Mouse (Mus musculus): ENCODE measurements around the gene Slc16a10. TPM values are rescaled to one million over a fixed set of nuclear protein-coding genes. Genes with fewer than 3 reads are reported as not detected.

Slc16a10 gene
- polyA plus RNA-seq, 1 experiment from 2014 or later, result 3.8 TPM

DNA sequence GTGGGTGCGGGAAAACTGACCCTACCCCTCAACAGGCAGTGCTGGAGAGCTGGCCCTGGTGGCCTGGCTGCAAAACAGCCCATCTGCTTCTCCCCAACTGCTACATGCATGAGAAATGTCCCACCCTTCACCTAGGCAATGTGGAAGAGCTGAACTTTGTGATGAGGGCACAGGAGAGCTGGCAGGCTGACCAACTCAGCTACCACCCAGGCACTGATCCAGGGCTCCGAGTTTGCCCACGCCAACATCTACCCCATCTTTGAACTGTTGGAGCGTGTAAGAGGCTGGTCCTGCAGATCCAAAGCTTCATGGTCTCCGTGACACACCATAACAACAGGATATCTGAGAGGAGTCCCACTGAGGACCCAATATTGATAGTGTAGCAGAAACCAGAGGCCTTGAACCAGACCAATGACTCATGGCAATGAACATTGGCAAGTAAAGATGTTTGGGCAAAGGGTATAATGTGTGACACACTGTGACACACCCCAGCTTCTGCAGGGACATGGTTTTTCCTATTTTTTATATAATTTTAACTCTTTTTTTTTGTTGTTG, 19.7 kb upstream of the Slc16a10 start:
- Histone ChIP-seq H3K27me3 (ENCODE audit: control insufficient read depth, insufficient read depth, low read length) (no peaks in the 10 kb centered on the region), H3K4me2 (ENCODE audit: low read depth) (no peak overlapping the region), H3K4me1 (ENCODE audit: control insufficient read depth, insufficient read depth, low read length) (no peaks in the 10 kb centered on the region), H3K9me3 (ENCODE audit: control insufficient read depth, low read length) (no peaks in the 10 kb centered on the region), H3K9ac (ENCODE audit: low read length) (no peak overlapping the region), H3K36me3 (ENCODE audit: control insufficient read depth, insufficient read depth, low read length) (no peaks in the 10 kb centered on the region), H3K27ac (ENCODE audit: low read depth, low read length) (no peak overlapping the region), H3K4me3 (ENCODE audit: low read depth, low read length) (no peak overlapping the region)
- ATAC-seq (ENCODE audit: insufficient read depth, low FRiP score, low TSS enrichment) (no peak), DNase-seq (ENCODE audit: low spot score) (no peak)
- 95% methylated on average over 5 of the region's 5 CpGs for WGBS

DNA sequence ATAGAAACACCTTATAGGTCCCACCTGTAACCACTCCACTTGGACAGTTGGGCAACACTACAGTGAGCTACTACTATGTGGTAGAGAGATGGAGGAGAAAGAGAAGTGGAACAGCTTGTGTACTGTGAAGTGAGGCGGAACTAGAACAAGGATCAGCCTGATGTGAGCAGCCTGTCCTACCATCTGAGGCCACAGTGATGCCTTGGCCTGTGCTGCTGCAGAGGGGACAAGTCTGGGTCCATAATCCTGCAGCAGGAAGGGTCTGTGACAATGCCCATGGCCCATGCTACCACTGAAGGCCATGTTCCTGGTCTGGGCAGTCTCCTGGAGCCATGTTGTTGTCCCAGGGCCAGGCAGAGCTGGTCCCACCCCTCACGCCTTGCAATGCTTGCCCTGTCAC, 19.2 kb upstream of the Slc16a10 start:
- H3K27ac ChIP-seq (ENCODE audit: low read depth, low read length), result no peak overlapping the region
- DNase-seq (ENCODE audit: low spot score), result no peak
- H3K4me1 ChIP-seq (ENCODE audit: control insufficient read depth, insufficient read depth, low read length), result no peaks in the 10 kb centered on the region
- no peak overlapping the region for H3K9ac ChIP-seq (ENCODE audit: low read length)
- whole genome bisulfite sequencing, result 89% methylated on average over 2 of the region's 2 CpGs
- H3K4me3 ChIP-seq (ENCODE audit: low read depth, low read length), result no peak overlapping the region
- no peak overlapping the region for H3K4me2 ChIP-seq (ENCODE audit: low read depth)
- no peak for ATAC-seq (ENCODE audit: insufficient read depth, low FRiP score, low TSS enrichment)
- no peaks in the 10 kb centered on the region for H3K9me3 ChIP-seq (ENCODE audit: control insufficient read depth, low read length)
- H3K27me3 ChIP-seq (ENCODE audit: control insufficient read depth, insufficient read depth, low read length), result no peaks in the 10 kb centered on the region
- no peaks in the 10 kb centered on the region for H3K36me3 ChIP-seq (ENCODE audit: control insufficient read depth, insufficient read depth, low read length)

- DNase-seq (ENCODE audit: low spot score), result no peak
- Histone ChIP-seq H3K9ac (ENCODE audit: low read length) (no peak overlapping the region), H3K4me2 (ENCODE audit: low read depth) (no peak overlapping the region), H3K36me3 (ENCODE audit: control insufficient read depth, insufficient read depth, low read length) (no peaks in the 10 kb centered on the region), H3K4me3 (ENCODE audit: low read depth, low read length) (no peak overlapping the region), H3K27ac (ENCODE audit: low read depth, low read length) (no peak overlapping the region), H3K4me1 (ENCODE audit: control insufficient read depth, insufficient read depth, low read length) (no peaks in the 10 kb centered on the region), H3K27me3 (ENCODE audit: control insufficient read depth, insufficient read depth, low read length) (no peaks in the 10 kb centered on the region), H3K9me3 (ENCODE audit: control insufficient read depth, low read length) (no peaks in the 10 kb centered on the region)
- 75% methylated on average over 4 of the region's 4 CpGs for WGBS
- ATAC-seq (ENCODE audit: insufficient read depth, low FRiP score, low TSS enrichment), result no peak
Measured at GRCm38 (mm10) chr10:40152550-40152857, 10.4 kb upstream of the Slc16a10 start.

- Histone ChIP-seq H3K4me1 (ENCODE audit: control insufficient read depth, insufficient read depth, low read length) (no peaks in the 10 kb centered on the region), H3K4me2 (ENCODE audit: low read depth) (no peak overlapping the region), H3K4me3 (ENCODE audit: low read depth, low read length) (no peak overlapping the region), H3K9me3 (ENCODE audit: control insufficient read depth, low read length) (no peaks in the 10 kb centered on the region), H3K36me3 (ENCODE audit: control insufficient read depth, insufficient read depth, low read length) (no peaks in the 10 kb centered on the region), H3K27me3 (ENCODE audit: control insufficient read depth, insufficient read depth, low read length) (no peaks in the 10 kb centered on the region), H3K27ac (ENCODE audit: low read depth, low read length) (no peak overlapping the region), H3K9ac (ENCODE audit: low read length) (no peak overlapping the region)
- no peak for ATAC-seq (ENCODE audit: insufficient read depth, low FRiP score, low TSS enrichment)
- DNase-seq (ENCODE audit: low spot score), result no peak
- 77% methylated on average over 8 of the region's 8 CpGs for WGBS
Measured at GRCm38 (mm10) chr10:40151852-40152549, 9.9 kb upstream of the Slc16a10 start.

GRCm38 (mm10) chr10:40149584-40150145, 7.6 kb upstream of the Slc16a10 start:
- 90% methylated on average over 5 of the region's 5 CpGs for WGBS
- no peak for DNase-seq (ENCODE audit: low spot score)
- ATAC-seq (ENCODE audit: insufficient read depth, low FRiP score, low TSS enrichment), result no peak

DNA sequence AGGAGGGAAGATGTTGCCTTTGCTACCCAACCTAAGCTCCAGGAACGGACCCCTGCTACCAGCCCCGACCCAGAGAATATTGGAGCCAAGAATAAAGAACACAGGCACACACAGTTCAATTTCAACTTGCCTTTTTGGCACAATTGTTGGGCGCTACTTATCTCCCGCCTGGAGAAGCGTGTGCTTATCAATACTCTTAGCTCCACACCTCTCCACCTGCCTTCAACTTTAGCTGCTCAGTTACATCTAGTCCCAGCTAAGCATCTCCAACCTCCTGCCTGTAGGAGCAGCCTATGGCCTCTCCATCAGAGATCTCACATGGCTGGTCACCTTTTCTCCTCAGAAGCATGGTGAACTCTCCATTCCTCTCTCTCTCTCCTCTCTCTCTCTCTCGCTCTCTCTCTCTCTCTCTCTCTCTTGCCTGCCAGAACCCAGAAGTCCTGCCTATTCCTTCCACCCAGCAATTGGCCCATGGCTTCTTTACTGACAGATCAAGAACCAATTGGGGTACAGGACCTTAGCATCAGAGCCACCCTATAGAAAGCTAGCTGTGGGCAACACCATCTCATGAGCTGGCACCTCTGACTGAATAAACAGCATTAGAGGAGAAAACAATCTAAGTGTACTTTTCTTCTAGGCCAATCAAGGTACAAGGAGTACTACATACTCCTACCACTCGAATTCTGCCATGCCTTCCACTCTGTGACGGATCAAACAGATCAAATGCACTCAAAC, 5.4 kb upstream of the Slc16a10 start:
- Histone ChIP-seq H3K4me3 (ENCODE audit: low read depth, low read length) (no peak overlapping the region), H3K36me3 (ENCODE audit: control insufficient read depth, insufficient read depth, low read length) (no peaks in the 10 kb centered on the region), H3K4me1 (ENCODE audit: control insufficient read depth, insufficient read depth, low read length) (no peaks in the 10 kb centered on the region), H3K27me3 (ENCODE audit: control insufficient read depth, insufficient read depth, low read length) (no peaks in the 10 kb centered on the region), H3K9me3 (ENCODE audit: control insufficient read depth, low read length) (no peaks in the 10 kb centered on the region), H3K4me2 (ENCODE audit: low read depth) (no peak overlapping the region), H3K27ac (ENCODE audit: low read depth, low read length) (no peak overlapping the region), H3K9ac (ENCODE audit: low read length) (no peak overlapping the region)
- DNase-seq (ENCODE audit: low spot score), result no peak
- 87% methylated on average over 8 of the region's 8 CpGs for WGBS
- no peak for ATAC-seq (ENCODE audit: insufficient read depth, low FRiP score, low TSS enrichment)

More at GRCm38 (mm10) chr10:40149584-40150145, 7.6 kb upstream of the Slc16a10 start:
- H3K4me2 ChIP-seq (ENCODE audit: low read depth), result no peak overlapping the region
- no peaks in the 10 kb centered on the region for H3K36me3 ChIP-seq (ENCODE audit: control insufficient read depth, insufficient read depth, low read length)
- H3K4me3 ChIP-seq (ENCODE audit: low read depth, low read length), result no peak overlapping the region
- no peaks in the 10 kb centered on the region for H3K4me1 ChIP-seq (ENCODE audit: control insufficient read depth, insufficient read depth, low read length)
- no peak overlapping the region for H3K9ac ChIP-seq (ENCODE audit: low read length)
- no peak overlapping the region for H3K27ac ChIP-seq (ENCODE audit: low read depth, low read length)
- H3K27me3 ChIP-seq (ENCODE audit: control insufficient read depth, insufficient read depth, low read length), result no peaks in the 10 kb centered on the region
- H3K9me3 ChIP-seq (ENCODE audit: control insufficient read depth, low read length), result no peaks in the 10 kb centered on the region

DNA sequence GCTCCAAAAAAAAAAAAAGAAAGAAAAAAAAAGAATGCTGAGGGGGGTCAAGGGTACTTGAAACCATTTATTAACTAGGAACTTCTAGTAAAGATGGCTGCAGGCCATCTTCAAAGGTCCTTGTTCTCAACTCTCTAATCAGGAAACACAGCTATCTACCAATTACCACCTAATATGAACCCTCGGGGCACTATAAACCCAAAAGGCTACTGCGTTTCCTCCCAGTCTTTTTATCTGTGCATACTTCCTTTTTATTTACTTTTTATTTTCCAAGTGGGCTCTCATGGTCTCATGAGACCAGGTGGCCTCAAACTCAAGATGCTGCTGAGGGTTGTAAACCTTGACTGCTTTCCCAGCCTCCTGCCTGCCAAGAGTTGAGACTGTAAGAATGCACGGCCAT, 4.4 kb upstream of the Slc16a10 start:
- Histone ChIP-seq H3K9me3 (ENCODE audit: control insufficient read depth, low read length) (no peaks in the 10 kb centered on the region), H3K4me2 (ENCODE audit: low read depth) (no peak overlapping the region), H3K4me3 (ENCODE audit: low read depth, low read length) (no peak overlapping the region), H3K36me3 (ENCODE audit: control insufficient read depth, insufficient read depth, low read length) (no peaks in the 10 kb centered on the region), H3K27me3 (ENCODE audit: control insufficient read depth, insufficient read depth, low read length) (0 out of 2 replicates have a peak, but pooled peaks cover under 1% of the 10 kb centered on the region), H3K4me1 (ENCODE audit: control insufficient read depth, insufficient read depth, low read length) (0 out of 2 replicates have a peak, but pooled peaks cover 1% of the 10 kb centered on the region), H3K27ac (ENCODE audit: low read depth, low read length) (no peak overlapping the region), H3K9ac (ENCODE audit: low read length) (no peak overlapping the region)
- DNase-seq (ENCODE audit: low spot score) (no peak), ATAC-seq (ENCODE audit: insufficient read depth, low FRiP score, low TSS enrichment) (no peak)
- 85% methylated on average over 3 of the region's 3 CpGs for WGBS

- Histone ChIP-seq H3K4me1 (ENCODE audit: control insufficient read depth, insufficient read depth, low read length) (0 out of 2 replicates have a peak, but pooled peaks cover 4% of the 10 kb centered on the region), H3K36me3 (ENCODE audit: control insufficient read depth, insufficient read depth, low read length) (no peaks in the 10 kb centered on the region), H3K4me2 (ENCODE audit: low read depth) (no peak overlapping the region), H3K27me3 (ENCODE audit: control insufficient read depth, insufficient read depth, low read length) (0 out of 2 replicates have a peak, but pooled peaks cover 6% of the 10 kb centered on the region), H3K9me3 (ENCODE audit: control insufficient read depth, low read length) (no peaks in the 10 kb centered on the region), H3K9ac (ENCODE audit: low read length) (no peak overlapping the region), H3K27ac (ENCODE audit: low read depth, low read length) (no peak overlapping the region), H3K4me3 (ENCODE audit: low read depth, low read length) (no peak overlapping the region)
- ATAC-seq (ENCODE audit: insufficient read depth, low FRiP score, low TSS enrichment), result no peak
- no peak for DNase-seq (ENCODE audit: low spot score)
- WGBS, result 71% methylated on average over 1 of the region's 1 CpGs
Measured at GRCm38 (mm10) chr10:40144815-40145214, 2.8 kb upstream of the Slc16a10 start.

Data from neural tube, embryonic 11.5 days (tissue).